Mouse (Mus musculus) kidney, postnatal 25 days (tissue): ENCODE measurements at regions not wholly inside any gene's neighbourhood (a gene's known extent, or its start where the extent isn't known, plus 50 kb on each side); places are given as distances from the start of the nearest gene placed in this dataset.
A peak's percentile ranks its signal among the peaks of the same experiment; 100 is the strongest.
"Not testable (repeated sequence)": the region's sequence is repeated elsewhere in the genome, so short reads cannot be mapped to it uniquely, and the experiment has no call there.

Source experiments
- DNase-seq, 2 experiments: peaks; one replicate each; pipeline ENCODE4 v3.0.0; 2021; ENCODE audit warnings: mixed read lengths in 2 of 2

DNA sequence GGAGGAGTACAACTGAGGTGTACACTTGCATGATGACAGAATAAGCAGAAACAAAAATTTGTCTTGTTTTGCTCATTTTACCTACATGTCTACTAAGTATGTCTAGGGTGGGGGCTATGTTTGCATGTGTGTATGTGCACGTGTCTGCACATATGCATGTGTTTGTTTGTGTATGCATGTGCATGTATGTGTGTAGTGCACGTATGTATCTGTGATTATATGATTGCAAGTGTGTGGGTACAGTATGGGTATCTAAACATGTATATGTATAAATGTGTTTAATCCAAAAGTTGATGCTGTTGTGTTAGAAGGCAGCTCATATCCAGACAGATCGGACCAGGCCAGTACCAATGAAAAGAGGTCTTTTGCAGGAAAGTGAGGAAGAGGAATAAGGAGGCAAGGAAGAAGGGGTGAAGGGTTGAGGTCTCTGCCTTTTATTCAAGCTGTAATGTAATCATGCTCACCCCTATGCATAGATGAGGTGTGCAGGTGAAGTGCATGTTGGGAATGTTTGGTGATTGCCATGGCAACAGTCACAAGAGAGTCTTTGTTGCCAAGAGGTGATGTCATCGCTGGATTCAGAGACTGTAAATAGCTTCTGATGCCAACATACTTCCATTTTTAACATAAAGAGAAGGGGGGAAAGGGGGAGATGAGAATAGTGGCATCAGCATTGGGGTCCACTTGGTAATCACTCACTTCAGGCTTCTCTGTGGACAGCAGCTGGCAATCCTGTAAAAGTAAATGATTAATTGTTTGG, 1447.7 kb downstream of the Zfp704 start:
- DNase-seq = peak in 1 of 2 experiments; percentile 9

DNA sequence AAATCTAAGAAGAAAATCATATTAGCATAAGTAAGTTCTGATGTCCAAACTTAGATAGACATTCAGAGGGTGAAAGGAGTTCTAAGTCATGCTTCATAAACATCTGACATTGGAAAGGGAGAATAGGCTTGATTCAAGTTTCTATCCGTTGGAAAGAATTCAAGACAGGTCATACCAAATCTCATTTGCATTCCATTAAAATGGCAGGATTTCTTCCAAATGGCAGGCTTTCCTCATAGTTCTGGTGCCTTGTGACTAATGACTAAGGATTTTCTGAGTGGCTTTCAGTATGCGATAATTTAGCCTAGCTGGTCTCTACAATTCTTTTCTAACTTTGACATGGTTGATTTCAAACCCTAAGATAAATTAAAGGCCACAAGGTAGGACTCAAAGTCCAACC, 1466.9 kb downstream of the Zfp704 start:
- DNase-seq = no peak

DNA sequence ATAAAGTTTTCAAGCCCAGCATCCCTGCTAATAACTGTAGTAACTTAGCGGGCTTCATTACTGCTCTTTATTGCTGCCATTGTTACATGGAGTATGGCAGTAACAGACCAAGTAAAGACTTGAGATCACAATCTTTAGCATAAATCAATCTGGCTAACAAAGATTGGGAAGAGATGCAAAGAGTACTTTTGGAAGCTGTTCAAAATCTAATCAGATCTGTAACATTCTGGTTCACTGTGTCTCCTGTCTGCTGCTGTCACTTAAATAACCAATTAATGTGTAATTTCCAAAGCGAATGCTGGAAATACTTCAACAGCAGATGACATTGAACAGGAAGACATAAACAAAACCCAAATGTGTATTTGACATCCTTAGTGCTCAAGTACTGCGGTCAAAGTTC, 1467.7 kb downstream of the Zfp704 start:
- no peak for DNase-seq

DNA sequence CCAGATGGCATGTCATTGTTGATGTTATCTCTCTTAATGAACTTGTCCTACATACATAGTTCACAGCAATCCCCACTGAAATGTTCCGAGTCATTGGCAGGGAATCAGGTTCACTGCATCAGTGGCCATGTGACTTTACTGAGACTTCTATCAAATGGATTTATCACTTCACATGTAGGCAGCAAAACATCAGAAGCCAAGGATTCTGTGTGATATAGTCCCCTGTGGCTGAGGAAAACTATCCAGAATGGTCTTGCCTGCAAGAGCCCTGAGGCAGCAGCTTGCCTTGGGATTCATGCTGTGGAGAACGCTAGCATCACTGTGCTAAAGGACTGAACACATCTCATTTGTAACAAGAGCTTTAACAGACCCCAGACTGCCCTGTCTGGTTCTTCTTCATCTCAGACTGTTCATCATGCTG, 1468.2 kb downstream of the Zfp704 start:
- no peak for DNase-seq

DNA sequence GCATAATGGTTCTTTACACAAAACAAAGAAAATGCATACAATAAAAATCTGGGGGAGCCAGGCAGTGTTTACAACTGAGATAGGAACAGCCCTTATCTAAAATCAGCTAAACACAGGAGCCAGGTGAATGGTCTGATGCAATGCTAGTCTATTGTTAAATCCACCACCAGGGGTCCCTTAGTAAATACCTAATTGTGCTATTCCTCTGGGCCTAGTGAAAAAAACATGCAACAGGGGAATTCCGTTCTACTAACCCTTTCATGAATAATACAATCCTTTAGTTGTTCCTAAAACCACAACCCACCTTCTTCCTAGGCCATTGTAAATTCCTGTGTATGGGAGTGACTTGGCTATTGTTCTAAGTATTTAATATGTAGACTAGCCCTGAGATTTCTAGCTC, 1486.2 kb downstream of the Zfp704 start:
- DNase-seq = not testable (repeated sequence)

DNA sequence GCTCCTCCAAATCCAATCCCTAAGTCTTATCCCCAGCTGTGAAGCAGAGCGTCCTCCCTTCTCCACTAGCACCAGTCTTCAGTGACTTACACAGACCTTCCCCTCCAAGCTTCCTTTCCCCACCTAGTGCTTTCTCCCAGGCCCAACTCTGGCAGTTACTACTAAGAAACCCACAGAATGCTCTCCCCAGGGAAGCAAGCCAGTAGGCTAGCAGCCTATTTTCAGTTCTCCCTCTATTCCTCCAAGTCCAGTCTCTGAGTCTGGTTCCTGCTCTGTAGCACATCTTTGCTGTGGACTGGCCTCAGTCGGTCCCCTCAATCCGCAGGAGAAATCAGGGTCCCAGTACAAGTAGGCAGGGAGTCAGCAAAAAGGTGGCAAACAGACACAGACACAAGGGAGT, 1486.7 kb downstream of the Zfp704 start:
- no peak for DNase-seq

DNA sequence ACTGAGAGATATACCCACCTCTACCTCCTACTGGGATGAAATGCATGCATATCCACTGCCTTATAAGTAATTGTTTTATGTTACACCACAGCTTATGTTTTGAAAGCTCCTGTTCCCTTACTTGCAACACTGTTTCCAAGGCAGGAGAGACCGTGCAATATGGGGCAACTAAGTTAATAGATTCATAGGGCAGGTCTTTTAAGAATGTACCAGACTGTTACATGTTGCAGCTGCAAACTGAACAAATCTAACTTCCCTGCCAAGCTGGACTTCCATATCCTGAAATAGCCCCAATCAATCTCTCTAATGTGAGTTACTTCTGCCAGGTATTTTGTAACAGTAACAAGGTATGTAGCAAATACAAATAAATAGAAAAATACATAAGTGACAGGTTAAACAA, 1478.0 kb upstream of the 1700008P02Rik start:
- DNase-seq = no peak

DNA sequence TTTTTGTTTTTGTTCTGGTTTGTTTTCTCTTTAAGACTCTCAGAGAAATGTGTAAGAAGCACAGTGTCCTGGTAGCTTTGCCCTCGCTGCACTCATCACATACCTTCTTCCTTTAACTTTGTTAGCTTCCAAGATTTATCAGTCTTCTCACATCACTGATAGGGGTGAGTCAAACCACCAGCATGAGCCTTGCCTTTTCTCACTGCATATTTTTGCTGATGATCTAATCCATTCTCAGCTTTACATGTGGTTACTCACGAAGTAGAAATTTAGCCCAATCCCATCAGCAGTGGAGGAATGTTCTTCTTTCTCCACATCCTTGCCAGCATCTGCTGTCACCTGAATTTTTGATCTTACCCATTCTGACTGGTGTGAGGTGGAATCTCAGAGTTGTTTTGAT, 1464.5 kb upstream of the 1700008P02Rik start:
- DNase-seq = no peak

DNA sequence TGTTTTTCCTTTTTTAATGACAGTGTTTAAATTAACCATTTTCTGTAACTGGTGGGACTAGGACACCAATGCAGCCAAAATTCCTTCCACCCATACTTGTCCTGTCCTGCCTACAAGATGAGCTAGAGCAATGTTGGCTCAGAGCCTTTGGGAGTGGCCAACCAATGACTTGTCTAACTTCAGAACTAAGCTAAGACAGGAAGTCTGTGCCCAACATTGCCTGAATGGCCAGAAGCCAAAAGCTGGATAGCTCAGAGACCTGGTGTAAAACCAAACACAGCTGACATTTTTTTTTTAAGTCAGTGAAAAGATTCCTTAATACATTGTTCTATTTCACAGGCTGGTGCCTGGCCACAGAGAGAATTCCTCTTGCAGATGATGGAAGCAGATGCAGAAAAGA, 1433.5 kb upstream of the 1700008P02Rik start:
- DNase-seq = no peak

DNA sequence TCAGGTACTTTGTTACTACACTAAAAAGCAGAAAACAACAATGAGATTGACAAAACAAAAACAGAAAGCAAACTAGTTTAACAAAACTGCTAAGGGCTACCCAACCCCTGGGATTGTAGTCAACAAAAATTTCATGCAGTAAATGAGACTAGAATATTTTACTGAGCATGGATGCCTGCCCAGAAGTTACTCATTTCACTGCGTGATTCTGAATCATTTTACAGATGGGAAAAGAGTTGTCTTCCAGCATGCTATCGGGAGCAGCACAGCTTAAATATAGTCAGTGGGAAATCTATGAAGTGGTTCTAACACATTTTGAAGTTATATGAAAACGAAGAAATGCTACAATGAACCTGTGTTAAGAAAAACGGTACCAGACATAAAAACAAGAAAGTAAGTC, 1430.9 kb upstream of the 1700008P02Rik start:
- DNase-seq = no peak

DNA sequence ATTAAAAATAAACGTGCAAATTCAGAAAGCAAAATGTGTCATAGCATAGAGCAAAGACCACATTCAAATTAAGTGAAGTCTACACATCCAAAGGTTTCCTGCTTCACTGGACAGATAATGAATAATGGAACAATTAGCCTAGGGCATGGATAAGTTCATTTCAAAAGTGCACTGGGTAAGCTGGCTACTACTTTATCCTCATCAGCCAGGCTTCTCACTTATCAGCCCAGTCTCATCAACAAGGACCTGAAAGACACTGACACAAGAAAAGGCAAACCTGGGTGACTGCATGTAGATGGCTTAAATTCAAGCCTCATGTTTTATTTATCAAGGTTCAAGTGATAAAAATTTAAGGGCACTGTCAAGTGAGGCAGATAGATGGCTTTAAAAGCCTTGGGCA, 1429.5 kb upstream of the 1700008P02Rik start:
- no peak for DNase-seq

DNA sequence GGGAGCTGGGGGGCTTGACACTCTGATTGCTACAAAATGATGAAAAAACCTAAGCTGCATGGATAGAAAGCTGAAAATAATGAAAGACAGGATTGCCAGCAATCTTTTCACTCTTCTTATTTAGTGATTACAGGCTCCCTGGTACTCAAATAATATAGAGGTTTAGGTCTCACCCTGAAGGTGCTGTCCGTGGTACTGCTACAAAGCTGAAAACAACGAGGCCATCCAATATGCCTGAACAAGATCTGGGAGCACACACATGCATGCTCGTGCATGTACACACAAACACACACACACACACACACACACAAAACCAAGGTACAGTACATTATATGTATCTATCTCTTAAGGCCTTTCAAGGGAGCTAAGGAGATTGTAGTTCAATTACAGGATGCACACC, 1426.1 kb upstream of the 1700008P02Rik start:
- no peak for DNase-seq

DNA sequence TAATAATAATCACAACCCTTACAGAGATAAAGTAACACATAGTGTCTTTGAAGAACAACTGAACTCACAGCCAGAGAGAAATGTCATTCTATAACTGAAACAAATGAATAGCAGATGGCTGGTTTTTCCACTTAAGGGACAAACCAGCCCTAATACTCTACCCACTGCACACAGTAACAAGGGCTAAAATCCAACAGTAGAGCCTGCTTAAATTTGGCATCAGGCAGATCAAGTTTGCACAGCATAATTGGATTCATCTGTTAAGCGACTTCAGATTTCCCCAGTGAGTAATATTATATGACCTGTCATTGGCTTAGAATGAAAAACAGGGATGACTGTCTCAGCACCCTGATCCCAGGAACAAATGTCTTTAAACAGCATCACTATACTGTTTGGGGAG, 1416.5 kb upstream of the 1700008P02Rik start:
- DNase-seq = no peak

DNA sequence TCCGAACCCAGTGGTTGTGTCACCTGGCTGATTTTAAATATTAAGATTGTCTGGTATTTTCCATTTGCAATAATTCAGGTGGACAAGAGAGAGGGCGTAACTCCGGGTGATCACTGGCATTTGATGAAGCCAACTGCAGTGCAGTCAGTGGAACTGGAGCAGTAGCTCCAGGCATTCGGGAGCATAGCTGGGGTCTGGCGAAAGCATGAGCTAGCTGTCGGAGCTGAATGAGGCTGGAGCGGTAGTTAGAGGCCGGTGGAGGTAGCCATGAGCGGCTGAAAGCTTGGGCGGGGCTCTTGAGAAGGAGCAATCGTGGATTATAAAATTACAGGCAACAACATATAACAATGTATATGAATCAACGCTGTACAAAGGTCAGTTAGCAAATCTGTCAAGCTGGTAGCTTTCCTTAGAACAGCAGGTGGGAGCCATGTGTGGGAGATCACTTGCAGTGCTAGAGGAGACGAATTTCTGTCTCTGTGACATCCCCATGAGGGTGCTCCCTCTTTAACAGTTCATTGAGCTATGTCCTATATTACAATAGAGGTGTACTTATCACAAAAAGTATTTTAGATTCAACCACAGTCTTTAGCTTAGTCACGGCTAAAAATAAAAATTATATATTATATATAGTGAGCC, 1415.0 kb upstream of the 1700008P02Rik start:
- DNase-seq = no peak

DNA sequence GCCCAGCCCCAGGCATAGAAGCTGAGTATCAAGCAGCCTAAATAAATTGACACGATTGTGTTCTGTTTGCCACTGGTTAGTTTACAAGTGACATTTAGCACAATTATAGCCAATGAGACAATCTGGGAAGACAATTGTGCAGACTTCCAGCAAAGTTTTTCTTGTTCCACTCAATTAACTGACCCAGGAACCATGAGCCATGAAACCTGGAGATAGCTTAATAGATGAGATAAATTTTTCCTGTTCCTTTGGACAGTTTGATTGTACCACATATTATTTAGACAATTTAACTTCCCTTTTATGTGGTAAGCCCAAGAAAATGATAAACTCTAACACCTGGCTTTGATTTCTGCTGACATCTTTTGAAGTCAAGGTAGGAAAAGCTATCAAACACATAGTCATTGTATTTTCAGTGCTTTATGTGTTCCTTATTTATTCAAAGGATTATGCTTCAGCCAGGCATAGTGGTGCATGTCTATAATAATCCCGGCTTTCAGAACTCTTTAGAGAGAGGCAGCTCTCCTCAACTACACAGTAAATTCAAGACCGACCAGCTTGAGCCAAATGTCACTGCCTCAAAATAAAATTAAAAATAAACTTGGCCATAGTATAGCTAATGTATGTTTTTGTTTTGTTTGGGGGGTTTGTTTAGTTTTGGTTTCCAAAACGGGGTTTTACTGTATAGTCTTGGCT, 1406.2 kb upstream of the 1700008P02Rik start:
- DNase-seq = no peak

DNA sequence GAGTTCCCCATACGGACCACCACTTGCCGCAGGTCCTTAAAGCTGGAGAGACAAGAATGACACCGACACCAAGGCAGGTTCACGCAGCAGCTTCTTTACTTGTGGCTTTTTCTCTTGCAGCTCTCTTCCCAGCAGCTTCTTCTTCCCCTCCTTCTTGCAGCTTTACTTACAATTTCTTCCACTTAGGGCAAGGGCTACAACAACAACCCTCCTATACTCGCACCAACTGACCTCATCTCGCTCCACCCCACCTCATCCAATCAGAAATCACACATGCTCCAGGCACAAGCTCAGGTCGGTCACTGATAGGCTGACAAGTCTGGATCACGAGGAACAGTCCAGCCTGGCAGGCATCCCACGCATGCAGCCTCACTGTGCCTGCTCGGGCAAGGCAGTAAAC, 1402.4 kb upstream of the 1700008P02Rik start:
- no peak for DNase-seq

DNA sequence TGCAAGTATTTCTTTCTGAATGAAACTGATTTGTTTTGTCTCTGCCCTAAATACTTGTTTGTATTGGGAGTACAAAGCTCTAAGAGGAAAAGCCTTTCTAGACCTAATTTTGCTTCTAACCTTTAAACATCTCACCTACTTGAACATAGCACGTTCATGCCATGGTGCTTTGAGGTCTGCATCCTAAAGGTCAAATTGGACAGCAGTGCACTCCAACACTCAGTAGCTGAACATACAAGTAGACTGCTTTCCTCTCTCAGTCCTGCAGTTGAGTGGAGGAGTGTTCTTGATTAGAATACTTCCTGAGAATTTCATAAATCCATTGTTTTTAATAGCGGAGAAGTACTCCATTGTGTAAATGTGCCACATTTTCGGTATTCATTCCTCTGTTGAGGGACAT, 1397.2 kb upstream of the 1700008P02Rik start:
- DNase-seq = no peak

DNA sequence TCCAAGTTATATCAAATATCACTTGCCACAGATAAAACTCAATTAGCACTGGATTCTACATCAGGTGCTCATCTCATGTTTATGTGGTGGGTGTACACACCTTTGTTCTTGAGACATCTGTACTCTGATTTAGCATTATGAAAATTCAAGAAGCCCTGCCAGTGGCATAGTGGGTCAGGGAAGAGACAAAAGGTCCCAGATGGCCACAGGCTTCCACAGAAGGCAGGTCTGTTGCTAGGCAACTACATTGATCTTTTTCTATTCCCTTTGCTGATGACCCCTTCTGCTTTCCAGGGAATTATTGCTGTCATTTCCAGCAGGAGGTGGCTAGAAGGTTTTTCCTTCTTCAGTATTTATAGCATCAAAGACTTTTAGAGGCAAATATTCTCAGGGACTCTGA, 1396.7 kb upstream of the 1700008P02Rik start:
- no peak for DNase-seq

DNA sequence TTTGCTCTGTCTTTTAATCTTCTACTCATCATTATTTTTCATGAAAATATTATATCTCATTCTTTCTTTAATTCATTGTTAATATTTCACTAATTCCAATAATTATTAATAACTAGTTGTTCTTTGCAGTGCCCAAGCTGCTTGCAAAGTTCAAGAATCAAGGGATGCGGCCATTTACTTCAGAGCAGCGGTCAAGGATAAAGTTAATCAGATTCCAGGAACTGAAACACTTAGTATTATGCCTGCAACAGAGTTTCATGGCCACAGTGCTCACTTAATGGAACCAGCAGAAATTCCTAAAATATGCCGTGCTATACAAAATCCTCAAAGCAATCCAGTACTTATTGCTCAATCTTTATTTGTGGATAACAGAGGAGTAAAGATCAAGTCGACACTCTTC, 1389.7 kb upstream of the 1700008P02Rik start:
- DNase-seq = no peak

DNA sequence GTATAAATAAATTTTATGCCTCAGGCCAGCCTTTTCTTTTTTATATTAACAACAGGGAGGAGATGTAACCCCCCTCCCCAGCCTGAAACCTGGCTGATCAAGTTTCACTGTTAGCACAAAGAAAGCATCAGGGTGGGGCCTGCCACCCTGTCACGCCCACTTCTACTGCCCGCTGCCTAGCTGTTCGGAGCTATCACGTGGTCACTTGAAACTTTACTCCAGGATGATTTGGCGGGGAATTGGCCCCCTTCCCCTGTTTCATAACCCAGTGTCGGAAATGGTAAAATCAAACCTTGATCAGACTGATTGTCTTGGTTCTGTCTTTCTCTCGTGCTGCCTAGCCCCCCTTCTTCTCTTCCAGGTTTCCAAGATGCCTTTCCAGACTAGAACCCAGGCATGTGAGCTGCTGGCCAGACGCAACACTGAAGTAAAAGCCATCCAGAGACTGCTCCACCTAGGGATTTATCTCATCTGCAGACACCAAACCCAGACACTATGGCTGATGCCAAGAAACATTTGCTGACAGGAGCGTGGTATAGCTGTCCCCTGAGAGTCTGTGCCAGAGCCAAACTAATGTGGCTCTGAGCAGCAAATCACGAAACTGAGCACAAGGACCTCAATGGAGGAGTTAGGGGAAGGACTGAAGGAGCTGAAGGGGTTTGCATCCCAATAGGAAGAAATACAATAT, 1386.6 kb upstream of the 1700008P02Rik start:
- peak; percentile 65 to 85 for DNase-seq

DNA sequence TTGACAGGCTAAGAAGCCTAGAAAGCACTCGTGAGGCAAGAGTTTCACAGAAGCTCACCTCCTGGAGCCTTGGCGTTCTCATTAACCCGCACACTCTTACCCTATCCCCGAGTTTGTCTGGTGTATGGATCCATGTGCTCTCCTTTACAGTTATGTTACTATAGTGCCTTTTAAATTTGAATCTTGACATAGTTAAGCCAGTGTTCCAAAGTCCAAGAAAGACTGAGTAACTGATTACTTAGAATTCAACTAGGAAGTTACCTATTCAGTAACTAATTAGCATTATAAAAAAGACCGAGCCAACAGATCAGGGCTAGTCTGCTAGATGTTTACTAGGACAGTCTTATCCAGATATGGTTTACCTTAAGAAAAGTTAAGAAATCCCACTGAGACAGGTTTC, 1386.0 kb upstream of the 1700008P02Rik start:
- peak; percentile 6 to 31 for DNase-seq

DNA sequence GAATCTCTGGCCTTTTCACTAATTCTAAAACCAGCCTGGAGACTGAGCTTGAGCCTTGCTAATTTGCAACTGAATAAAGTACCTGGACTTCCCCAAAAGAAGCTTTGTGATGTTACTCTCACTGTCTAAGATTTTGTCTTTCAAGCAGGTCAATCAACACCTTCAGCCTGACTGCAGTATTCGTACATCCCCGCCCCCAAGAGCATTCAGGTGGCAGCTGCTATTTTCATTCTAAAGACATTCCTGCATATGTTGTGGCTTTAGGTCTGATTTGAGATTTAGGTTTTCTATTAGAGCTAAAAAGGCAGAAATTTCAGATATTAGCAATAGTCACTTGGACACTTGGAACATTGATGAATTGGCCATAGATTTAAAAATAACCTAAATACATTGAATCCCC, 1385.4 kb upstream of the 1700008P02Rik start:
- not testable (repeated sequence) for DNase-seq

DNA sequence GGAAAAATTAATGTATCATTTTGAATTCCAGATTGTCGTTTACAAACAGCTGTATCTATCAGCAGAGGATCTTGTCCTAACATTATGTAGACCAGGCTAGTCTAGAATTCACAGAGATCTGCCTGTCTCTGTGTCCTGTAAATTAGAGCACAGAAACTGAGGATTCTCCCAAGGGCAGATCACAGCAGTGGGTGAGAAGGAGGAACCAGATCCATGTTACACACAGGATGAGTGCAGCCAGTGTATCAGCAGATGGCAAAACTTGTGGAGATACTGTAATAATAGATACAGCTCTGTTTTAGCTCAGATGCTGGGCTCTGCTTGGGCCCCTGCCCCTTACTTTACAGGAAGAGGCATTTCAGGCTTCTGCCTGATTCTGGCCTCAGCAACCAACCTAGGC, 1384.0 kb upstream of the 1700008P02Rik start:
- DNase-seq = no peak

DNA sequence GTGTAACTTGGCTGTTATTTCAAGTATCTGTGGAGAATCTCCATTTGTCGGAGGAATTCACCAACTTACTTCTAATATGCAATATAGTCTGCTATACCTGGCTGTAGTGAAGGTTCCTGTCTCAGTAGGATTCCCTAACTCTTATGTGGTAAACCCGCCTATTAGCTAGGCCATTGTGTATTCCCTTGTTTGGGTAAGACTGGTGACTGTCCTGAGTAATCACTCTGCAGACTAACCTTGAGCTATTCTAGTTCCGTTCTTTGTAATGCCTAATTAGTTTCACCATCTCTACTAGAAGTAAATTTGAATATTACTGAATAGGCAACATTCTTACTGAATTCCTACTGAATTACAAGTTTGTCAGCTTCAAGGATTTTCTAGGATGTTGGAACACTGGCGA, 1380.8 kb upstream of the 1700008P02Rik start:
- no peak for DNase-seq
